Mouse (Mus musculus) spleen, adult 18-20 months (tissue): ENCODE data around the gene Eri2.
"Not testable (repeated sequence)": the region's sequence is repeated elsewhere in the genome, so short reads cannot be mapped to it uniquely, and the experiment has no call there.

ENCODE experiments used
- DNase-seq, 2 experiments: peaks; one replicate each; pipeline ENCODE4 v3.0.0; 2022; ENCODE audit warnings: mixed read lengths in 2 of 2

The Eri2 gene

DNA sequence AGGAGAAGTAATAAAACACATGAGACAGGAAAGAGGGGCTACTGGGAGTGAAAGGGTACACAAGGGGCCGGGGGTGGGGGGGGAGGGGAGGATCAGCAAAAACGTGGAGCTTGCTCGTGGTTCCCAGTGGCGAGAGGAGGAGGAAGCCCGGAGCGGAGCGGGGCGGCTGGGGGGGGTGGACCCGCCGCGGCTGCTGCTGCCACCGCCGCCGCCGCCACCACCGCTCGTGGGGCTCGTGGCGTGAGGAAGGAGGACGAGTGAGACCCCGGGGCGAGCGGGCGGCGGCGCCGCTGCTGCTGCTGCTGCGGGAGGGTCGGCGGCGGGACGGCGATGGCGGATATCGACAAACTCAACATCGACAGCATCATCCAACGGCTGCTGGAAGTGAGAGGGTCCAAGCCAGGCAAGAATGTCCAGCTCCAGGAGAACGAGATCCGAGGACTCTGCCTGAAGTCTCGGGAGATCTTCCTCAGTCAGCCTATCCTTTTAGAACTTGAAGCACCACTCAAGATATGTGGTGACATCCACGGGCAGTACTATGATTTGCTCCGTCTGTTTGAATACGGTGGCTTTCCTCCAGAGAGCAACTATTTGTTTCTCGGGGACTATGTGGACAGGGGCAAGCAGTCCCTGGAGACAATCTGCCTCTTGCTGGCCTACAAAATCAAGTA, 53.9 kb downstream of the Eri2 start:
- DNase-seq: not testable (repeated sequence)

DNA sequence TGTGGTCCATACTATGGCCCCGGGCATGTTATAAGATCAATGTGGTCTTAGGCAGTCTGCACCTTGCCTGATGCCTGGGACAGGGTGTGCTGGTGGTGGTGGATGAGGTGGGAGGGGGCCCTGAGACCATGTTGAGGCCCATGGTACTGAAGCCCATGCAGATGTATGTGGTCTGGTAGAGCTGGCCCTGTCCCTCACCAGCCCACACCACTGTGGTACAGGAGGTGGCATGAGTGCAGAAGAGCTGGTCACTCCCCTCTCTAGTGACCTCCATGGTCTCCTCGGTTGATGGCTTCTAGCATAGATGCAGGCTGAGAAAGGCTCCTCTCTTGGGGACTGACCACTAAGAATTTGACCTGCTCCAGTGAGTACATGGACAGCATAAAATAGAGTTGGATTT, 55.0 kb downstream of the Eri2 start:
- no peak for DNase-seq

GRCm38 (mm10) chr7:119731262-119731661, 62.6 kb downstream of the Eri2 start:
- not testable (repeated sequence) for DNase-seq

DNA sequence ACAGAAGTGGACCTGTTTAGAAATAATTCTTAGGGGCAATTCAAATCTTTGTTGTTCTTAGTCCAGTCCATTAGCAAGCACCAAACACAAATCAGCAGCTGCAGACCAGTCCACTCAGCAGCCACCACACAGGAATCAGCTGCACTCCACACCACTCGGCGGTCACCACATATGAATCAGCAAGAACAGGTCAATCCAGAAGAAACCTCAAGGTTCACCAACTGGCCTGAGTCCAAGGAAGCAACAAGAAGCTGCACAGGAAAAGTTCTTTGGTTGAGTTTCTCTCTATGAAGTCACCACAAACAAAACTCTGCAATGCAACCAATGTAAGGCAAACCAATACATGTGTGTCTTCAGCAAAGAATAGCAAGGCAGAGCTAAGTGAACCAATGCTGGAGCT, 66.2 kb downstream of the Eri2 start:
- DNase-seq: no peak

- no peak for DNase-seq
Observed at GRCm38 (mm10) chr7:119720947-119721310, 72.9 kb downstream of the Eri2 start.

DNA sequence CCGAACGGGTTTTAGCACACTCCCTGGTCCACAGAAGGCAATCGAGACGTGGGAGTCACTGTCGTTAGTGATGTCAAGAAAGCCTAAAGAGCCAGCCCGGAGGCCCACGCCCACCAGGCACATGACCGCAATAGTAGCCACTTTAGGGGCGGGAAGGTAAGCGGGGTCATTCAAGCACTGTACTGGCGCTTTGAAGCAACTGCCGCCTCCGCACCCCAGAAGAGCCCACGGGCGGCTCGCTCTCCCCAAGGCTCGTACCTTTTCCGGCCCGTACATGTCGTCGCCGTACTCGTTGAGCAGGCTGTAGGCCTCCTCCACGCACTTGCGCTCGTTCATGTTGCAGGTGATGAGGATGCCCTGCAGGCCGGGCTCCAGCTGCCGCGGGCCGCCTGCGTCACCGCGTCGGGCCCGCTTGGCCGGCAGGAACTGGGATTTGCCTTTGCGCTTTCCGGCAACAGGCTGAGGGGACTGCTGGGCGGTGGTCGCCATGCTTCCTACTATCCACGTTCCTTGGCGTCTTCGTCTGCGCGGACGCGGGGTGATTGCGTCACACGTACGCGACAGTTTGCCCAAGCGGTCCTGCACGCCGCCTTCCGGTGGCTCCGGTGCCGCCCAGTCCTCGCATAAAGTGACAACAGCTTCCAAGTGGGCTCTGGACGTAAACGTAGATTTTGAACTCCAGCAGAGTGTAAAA, 73.5 kb downstream of the Eri2 start, which contains the start of gene Thumpd1:
Gene Thumpd1 (minus strand): TSS at position 546 of the 694 bp plus-strand sequence.
- peak; percentile 80 to 91 for DNase-seq
